In the genomic region with DNA sequence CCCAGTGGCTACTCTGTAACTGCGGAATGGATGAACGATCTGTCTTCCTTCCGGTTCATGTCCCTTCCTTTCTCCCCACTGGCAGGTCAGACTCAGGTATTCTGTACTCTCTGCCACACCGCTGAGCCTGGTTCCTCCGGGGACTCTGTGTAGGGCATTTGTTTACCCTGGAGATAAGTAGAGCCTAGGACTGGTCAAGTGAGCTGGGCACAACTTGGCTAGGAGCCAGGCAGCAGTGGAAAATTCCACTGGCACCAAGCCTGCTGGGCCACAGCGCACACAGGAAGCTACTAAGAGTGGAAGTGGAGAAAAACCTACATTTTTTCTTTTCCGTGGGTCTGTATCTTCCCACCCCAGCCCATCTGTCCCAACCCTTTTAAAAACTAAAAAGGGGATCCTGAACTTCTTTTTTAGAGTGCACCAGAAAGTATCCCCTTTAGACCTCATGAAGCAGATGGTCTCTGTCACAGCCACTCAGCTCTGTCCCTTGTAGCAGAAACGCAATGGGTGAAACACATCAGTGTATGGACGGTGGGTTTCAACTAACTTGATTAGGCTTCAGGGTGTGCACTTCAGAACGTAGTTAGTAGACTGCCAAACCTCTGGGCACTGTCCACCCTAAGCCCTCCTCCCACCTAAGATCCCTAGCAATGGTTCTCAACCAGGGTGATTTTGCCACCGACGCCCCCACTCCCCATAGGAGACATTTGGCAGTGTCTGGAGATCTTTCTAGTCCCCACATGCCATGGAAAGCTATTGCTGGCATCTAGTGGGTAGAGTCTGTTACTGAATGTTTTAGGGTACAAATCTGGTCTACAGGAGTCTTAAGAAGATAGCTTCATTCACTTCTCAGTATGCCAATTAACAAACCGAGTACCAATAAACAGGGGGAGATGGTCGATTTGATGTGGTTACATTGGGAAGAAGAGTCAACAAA, we compare ENCODE assay signal across 12 mouse cellular contexts. TPM values are rescaled to one million over a fixed set of nuclear protein-coding genes. Genes with fewer than 3 reads are reported as not detected.
A peak's percentile ranks its signal among the peaks of the same experiment; 100 is the strongest.
DNase-seq lines count a peak whose midpoint lies in the region; ATAC-seq and TF ChIP-seq lines count a peak whose summit lies in the region.
"Had no signal": no experiment of that assay in that cellular context is flagged by ENCODE, and none has a peak within 500 bp of the region (broad histone marks: within the 10 kb centered on the region; RNA-seq: fewer than 3 reads in every experiment).

No protein-coding gene starts in this region.

- 77% methylated on average over 14 of the region's 14 CpGs for WGBS in hindbrain, embryonic 14.5 days
- 76% methylated on average over 14 of the region's 14 CpGs for WGBS in hindbrain, embryonic 13.5 days
- WGBS in heart, embryonic 15.5 days = 50% methylated on average over 14 of the region's 14 CpGs
- WGBS in lung, embryonic 14.5 days = 46% methylated on average over 14 of the region's 14 CpGs

- H3K27me3 ChIP-seq in hindbrain, embryonic 14.5 days (ENCODE audit: control insufficient read depth, insufficient read depth, low read length) = no peaks in the 10 kb centered on the region
- H3K27me3 ChIP-seq in hindbrain, embryonic 13.5 days = 0 out of 2 replicates have a peak, but pooled peaks cover 5% of the 10 kb centered on the region
- H3K27me3 ChIP-seq in heart, embryonic 15.5 days = no peaks in the 10 kb centered on the region
- no peaks in the 10 kb centered on the region for H3K27me3 ChIP-seq in lung, embryonic 14.5 days (ENCODE audit: insufficient read depth, low read length)
- H3K27me3 ChIP-seq: neural tube, embryonic 12.5 days had no signal

- H3K36me3 ChIP-seq in hindbrain, embryonic 14.5 days (replicated peaks; ENCODE audit: control insufficient read depth, insufficient read depth) = no peaks in the 10 kb centered on the region
- no peaks in the 10 kb centered on the region for H3K36me3 ChIP-seq in hindbrain, embryonic 13.5 days
- H3K36me3 ChIP-seq in heart, embryonic 15.5 days = no peaks in the 10 kb centered on the region
- H3K36me3 ChIP-seq in lung, embryonic 14.5 days (ENCODE audit: insufficient read depth) = no peaks in the 10 kb centered on the region
- H3K36me3 ChIP-seq: neural tube, embryonic 12.5 days had no signal

- no peak for DNase-seq in hindbrain, embryonic 14.5 days (ENCODE audit: low spot score)
- DNase-seq in adrenal gland, postnatal 25 days = peak; percentile 86
- peak; percentile 79 for DNase-seq in lung, embryonic 14.5 days
- peak; percentile 47 for DNase-seq in urinary bladder, postnatal 10 days (ENCODE audit: low spot score)
- no peak for DNase-seq in yolk sac, embryonic 10.5 days (ENCODE audit: low spot score)

- no peak overlapping the region for H3K27ac ChIP-seq in hindbrain, embryonic 14.5 days
- no peak overlapping the region for H3K27ac ChIP-seq in hindbrain, embryonic 13.5 days
- peak overlapping the region; percentile 36; the same call in 1 of the 2 replicates for H3K27ac ChIP-seq in heart, embryonic 15.5 days
- H3K27ac ChIP-seq in lung, embryonic 14.5 days (ENCODE audit: low read depth) = peak overlapping the region; percentile 63; the same call in 1 of the 2 replicates
- H3K27ac ChIP-seq: neural tube, embryonic 12.5 days had no signal

- H3K9me3 ChIP-seq in hindbrain, embryonic 14.5 days (ENCODE audit: control insufficient read depth, low read length) = no peaks in the 10 kb centered on the region
- H3K9me3 ChIP-seq in hindbrain, embryonic 13.5 days = no peaks in the 10 kb centered on the region
- no peaks in the 10 kb centered on the region for H3K9me3 ChIP-seq in heart, embryonic 15.5 days (replicated peaks)
- no peaks in the 10 kb centered on the region for H3K9me3 ChIP-seq in lung, embryonic 14.5 days (ENCODE audit: low read depth, low read length)
- H3K9me3 ChIP-seq: neural tube, embryonic 12.5 days had no signal

- H3K9ac ChIP-seq in hindbrain, embryonic 14.5 days = no peak overlapping the region
- H3K9ac ChIP-seq in hindbrain, embryonic 13.5 days = no peak overlapping the region
- no peak overlapping the region for H3K9ac ChIP-seq in heart, embryonic 15.5 days
- H3K9ac ChIP-seq in lung, embryonic 14.5 days = no peak overlapping the region
- H3K9ac ChIP-seq: neural tube, embryonic 12.5 days had no signal

- H3K4me1 ChIP-seq in hindbrain, embryonic 14.5 days (replicated peaks; ENCODE audit: control insufficient read depth, insufficient read depth, low read length) = peaks cover 21% of the 10 kb centered on the region
- peaks cover 29% of the 10 kb centered on the region for H3K4me1 ChIP-seq in hindbrain, embryonic 13.5 days (replicated peaks)
- peaks cover 15% of the 10 kb centered on the region for H3K4me1 ChIP-seq in heart, embryonic 15.5 days (replicated peaks)
- H3K4me1 ChIP-seq in lung, embryonic 14.5 days (ENCODE audit: insufficient read depth) = peaks cover 10% of the 10 kb centered on the region

- TF ChIP-seq CTCF in lung, embryonic 14.5 days (IDR thresholded peaks at IDR 0.05; ENCODE audit: low read depth) = no peak

- H3K4me3 ChIP-seq in hindbrain, embryonic 14.5 days (replicated peaks; ENCODE audit: low read length) = no peak overlapping the region
- H3K4me3 ChIP-seq in hindbrain, embryonic 13.5 days = no peak overlapping the region
- no peak overlapping the region for H3K4me3 ChIP-seq in heart, embryonic 15.5 days
- no peak overlapping the region for H3K4me3 ChIP-seq in lung, embryonic 14.5 days (ENCODE audit: low read depth, low read length)
- H3K4me3 ChIP-seq: neural tube, embryonic 12.5 days had no signal

- peak; percentile 26; the same call in 1 of the 2 replicates for ATAC-seq in hindbrain, embryonic 14.5 days (ENCODE audit: low FRiP score)
- ATAC-seq in hindbrain, embryonic 13.5 days (ENCODE audit: low FRiP score) = no peak
- peak; percentile 88 for ATAC-seq in heart, embryonic 15.5 days (replicated peaks; ENCODE audit: insufficient number of reproducible peaks, insufficient read depth, low FRiP score, low read depth)
- peak; percentile 75 for ATAC-seq in lung, embryonic 14.5 days (ENCODE audit: insufficient read depth)
- ATAC-seq in erythroid progenitor cell, adult 5-6 weeks (replicated peaks; ENCODE audit: low FRiP score, poor library complexity, severe bottlenecking) = no peak

- H3K4me2 ChIP-seq in hindbrain, embryonic 14.5 days (replicated peaks) = no peak overlapping the region
- no peak overlapping the region for H3K4me2 ChIP-seq in hindbrain, embryonic 13.5 days
- peak overlapping the region; percentile 34 for H3K4me2 ChIP-seq in heart, embryonic 15.5 days
- H3K4me2 ChIP-seq in lung, embryonic 14.5 days = no peak overlapping the region
- H3K4me2 ChIP-seq: neural tube, embryonic 12.5 days had no signal

RNA-seq across cellular contexts. Expression of gene Tmem220, which starts 26.2 kb away (rescaled TPM):
- 0.59 and 1.1 TPM in 2 replicates for polyA plus RNA-seq in hindbrain, embryonic 14.5 days (2014; fragmentation: Nextera tagmentation; extraction: Ambion mirVana)
- polyA plus RNA-seq in hindbrain, embryonic 13.5 days (2015; fragmentation: Nextera tagmentation; extraction: Ambion mirVana) = 0.93 and 1.0 TPM in 2 replicates
- total RNA-seq in adrenal gland, postnatal 25 days (2021) = 6.8 and 7.0 TPM in 2 replicates
- 1.2 and 1.6 TPM in 2 replicates for polyA plus RNA-seq in heart, embryonic 15.5 days (2015; fragmentation: Nextera tagmentation; extraction: Ambion mirVana)
- polyA plus RNA-seq in lung, embryonic 14.5 days (2014; fragmentation: Nextera tagmentation; extraction: Ambion mirVana) = 1.8 TPM in 2 replicates
- total RNA-seq in erythroid progenitor cell, adult 5-6 weeks (2015; ENCODE audit: low replicate concordance) = 2.9 and 3.8 TPM in 2 replicates
- total RNA-seq in erythroid progenitor cell, adult 5-6 weeks (2017; ENCODE audit: low replicate concordance) = 1.3 TPM in 1 of 2 replicates, not detected in the other

RNA-seq across cellular contexts. Expression of gene Tmem238l, which starts 42.3 kb away (rescaled TPM):
- polyA plus RNA-seq in hindbrain, embryonic 14.5 days (2014; fragmentation: Nextera tagmentation; extraction: Ambion mirVana) = not detected in 2 replicates
- not detected in 2 replicates for polyA plus RNA-seq in hindbrain, embryonic 13.5 days (2015; fragmentation: Nextera tagmentation; extraction: Ambion mirVana)
- not detected in 2 replicates for total RNA-seq in adrenal gland, postnatal 25 days (2021)
- 0.15 TPM in 1 of 2 replicates, not detected in the other for polyA plus RNA-seq in heart, embryonic 15.5 days (2015; fragmentation: Nextera tagmentation; extraction: Ambion mirVana)
- not detected in 2 replicates for polyA plus RNA-seq in lung, embryonic 14.5 days (2014; fragmentation: Nextera tagmentation; extraction: Ambion mirVana)
- total RNA-seq in erythroid progenitor cell, adult 5-6 weeks (2015; ENCODE audit: low replicate concordance) = not detected in 2 replicates
- not detected in 2 replicates for total RNA-seq in erythroid progenitor cell, adult 5-6 weeks (2017; ENCODE audit: low replicate concordance)
- total RNA-seq: CH12.LX; common myeloid progenitor, adult 5-6 weeks; left cerebral cortex, postnatal 10 days had no signal
- polyA plus RNA-seq: neural tube, embryonic 12.5 days had no signal

RNA-seq across cellular contexts. Expression of gene Adprm, which starts 53.7 kb away (rescaled TPM):
- 32.4 and 37.0 TPM in 2 replicates for polyA plus RNA-seq in hindbrain, embryonic 14.5 days (2014; fragmentation: Nextera tagmentation; extraction: Ambion mirVana)
- polyA plus RNA-seq in hindbrain, embryonic 13.5 days (2015; fragmentation: Nextera tagmentation; extraction: Ambion mirVana) = 34.5 and 35.2 TPM in 2 replicates
- total RNA-seq in adrenal gland, postnatal 25 days (2021) = 26.2 and 27.3 TPM in 2 replicates
- polyA plus RNA-seq in heart, embryonic 15.5 days (2015; fragmentation: Nextera tagmentation; extraction: Ambion mirVana) = 16.4 and 18.9 TPM in 2 replicates
- 31.3 and 31.4 TPM in 2 replicates for polyA plus RNA-seq in lung, embryonic 14.5 days (2014; fragmentation: Nextera tagmentation; extraction: Ambion mirVana)
- total RNA-seq in erythroid progenitor cell, adult 5-6 weeks (2015; ENCODE audit: low replicate concordance) = 5.0 and 34.8 TPM in 2 replicates
- total RNA-seq in erythroid progenitor cell, adult 5-6 weeks (2017; ENCODE audit: low replicate concordance) = 3.2 and 8.5 TPM in 2 replicates

RNA-seq across cellular contexts. Expression of gene Sco1, which starts 53.7 kb away (rescaled TPM):
- 10.2 and 11.7 TPM in 2 replicates for polyA plus RNA-seq in hindbrain, embryonic 14.5 days (2014; fragmentation: Nextera tagmentation; extraction: Ambion mirVana)
- 13.1 and 14.1 TPM in 2 replicates for polyA plus RNA-seq in hindbrain, embryonic 13.5 days (2015; fragmentation: Nextera tagmentation; extraction: Ambion mirVana)
- 19.9 and 21.0 TPM in 2 replicates for total RNA-seq in adrenal gland, postnatal 25 days (2021)
- 17.5 and 19.2 TPM in 2 replicates for polyA plus RNA-seq in heart, embryonic 15.5 days (2015; fragmentation: Nextera tagmentation; extraction: Ambion mirVana)
- polyA plus RNA-seq in lung, embryonic 14.5 days (2014; fragmentation: Nextera tagmentation; extraction: Ambion mirVana) = 18.8 and 20.3 TPM in 2 replicates
- total RNA-seq in erythroid progenitor cell, adult 5-6 weeks (2015; ENCODE audit: low replicate concordance) = 2.5 TPM in 1 of 2 replicates, not detected in the other
- 2.2 and 2.9 TPM in 2 replicates for total RNA-seq in erythroid progenitor cell, adult 5-6 weeks (2017; ENCODE audit: low replicate concordance)

Comparison
In these comparisons a context has a peak if more than half of its experiments do, and no peak if none do; other contexts are left out.
1. ATAC-seq: peak in hindbrain, embryonic 14.5 days (single experiment), heart, embryonic 15.5 days (single experiment) and lung, embryonic 14.5 days (single experiment); none in hindbrain, embryonic 13.5 days (single experiment) and erythroid progenitor cell, adult 5-6 weeks (single experiment).
2. DNase-seq: peak in adrenal gland, postnatal 25 days (single experiment), lung, embryonic 14.5 days (single experiment) and urinary bladder, postnatal 10 days (single experiment); none in hindbrain, embryonic 14.5 days (single experiment) and yolk sac, embryonic 10.5 days (single experiment).
3. H3K27ac ChIP-seq: peak in heart, embryonic 15.5 days (single experiment) and lung, embryonic 14.5 days (single experiment); none in hindbrain, embryonic 14.5 days (single experiment) and hindbrain, embryonic 13.5 days (single experiment).